In the genomic region with DNA sequence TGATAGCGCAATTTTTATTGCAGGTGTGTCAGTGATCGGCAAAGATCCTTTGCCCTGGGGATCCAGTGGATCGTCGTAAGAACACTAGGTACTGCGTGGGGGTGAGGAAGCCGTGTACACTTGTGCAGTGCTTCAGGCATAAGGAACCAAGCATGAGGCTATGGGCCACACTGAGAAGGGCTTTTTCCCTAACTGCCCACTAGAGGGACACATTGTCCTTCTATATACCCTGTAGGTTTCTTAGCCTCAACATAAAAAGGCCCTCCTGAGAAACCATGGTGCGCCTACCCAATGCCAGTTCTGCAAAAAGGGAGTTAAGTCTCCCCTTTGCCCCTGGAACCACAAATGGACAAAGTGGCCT, we compare ENCODE assay signal across 8 mouse cellular contexts. TPM values are rescaled to one million over a fixed set of nuclear protein-coding genes. Genes with fewer than 3 reads are reported as not detected.
DNase-seq lines count a peak whose midpoint lies in the region; ATAC-seq and TF ChIP-seq lines count a peak whose summit lies in the region.

No protein-coding gene starts in this region.

- 46% methylated on average over 7 of the region's 7 CpGs for WGBS in embryonic facial prominence, embryonic 14.5 days
- WGBS in hindbrain, embryonic 10.5 days: 42% methylated on average over 7 of the region's 7 CpGs

- H3K4me1 ChIP-seq in MEL (ENCODE audit: control insufficient read depth in 1 of 2, insufficient read depth in 2 of 2, low read length in 2 of 2): no peaks in the 10 kb centered on the region
- no peaks in the 10 kb centered on the region for H3K4me1 ChIP-seq in embryonic facial prominence, embryonic 14.5 days (ENCODE audit: control insufficient read depth, insufficient read depth, low read length)
- peaks cover 17% of the 10 kb centered on the region for H3K4me1 ChIP-seq in hindbrain, embryonic 10.5 days (replicated peaks)

- TF ChIP-seq RAD21 in MEL (IDR thresholded peaks at IDR 0.05; ENCODE audit: low read depth, low read length): peak; percentile 70

- no peak for TF ChIP-seq EP300 in MEL (IDR thresholded peaks at IDR 0.05; ENCODE audit: low read depth in 1 of 2, low read length in 2 of 2)

- no peak for TF ChIP-seq POLR2A in MEL (IDR thresholded peaks at IDR 0.05; ENCODE audit: control insufficient read depth in 1 of 2, insufficient read depth in 1 of 2, low read depth in 1 of 2, low read length in 2 of 2, poor library complexity in 1 of 2)

- H3K27ac ChIP-seq in MEL (ENCODE audit: control insufficient read depth, low read depth, low read length): no peak overlapping the region
- no peak overlapping the region for H3K27ac ChIP-seq in embryonic facial prominence, embryonic 14.5 days (replicated peaks; ENCODE audit: low read depth, low read length)
- H3K27ac ChIP-seq in hindbrain, embryonic 10.5 days: no peak overlapping the region

- H3K27me3 ChIP-seq in MEL (ENCODE audit: control insufficient read depth in 1 of 2, insufficient read depth in 2 of 2, low read length in 2 of 2): no peaks in the 10 kb centered on the region; a peak in 1 of 4 replicates
- no peaks in the 10 kb centered on the region for H3K27me3 ChIP-seq in embryonic facial prominence, embryonic 14.5 days (replicated peaks; ENCODE audit: control insufficient read depth, insufficient read depth, low read length)
- peaks cover 26% of the 10 kb centered on the region for H3K27me3 ChIP-seq in hindbrain, embryonic 10.5 days (ENCODE audit: insufficient read depth, poor library complexity, severe bottlenecking)

- H3K36me3 ChIP-seq in MEL (ENCODE audit: control insufficient read depth in 1 of 2, insufficient read depth in 2 of 2, low read length in 2 of 2): no peaks in the 10 kb centered on the region
- H3K36me3 ChIP-seq in embryonic facial prominence, embryonic 14.5 days (ENCODE audit: control insufficient read depth, insufficient read depth, low read length): no peaks in the 10 kb centered on the region
- 0 out of 2 replicates have a peak, but pooled peaks cover 6% of the 10 kb centered on the region for H3K36me3 ChIP-seq in hindbrain, embryonic 10.5 days

- TF ChIP-seq CTCF in MEL (IDR thresholded peaks at IDR 0.05 in 2 of 3, conservative IDR thresholded peaks at IDR 0.05 in 1 of 3; ENCODE audit: control insufficient read depth in 1 of 3, insufficient read depth in 1 of 3, low read depth in 2 of 3, low read length in 3 of 3, poor library complexity in 1 of 3, severe bottlenecking in 1 of 3): peak; percentile 3 to 68 (median 38); a peak in 5 of 6 replicates

- no peak overlapping the region for H3K4me3 ChIP-seq in MEL (ENCODE audit: control insufficient read depth in 1 of 2, insufficient read depth in 1 of 2, low read depth in 2 of 2, low read length in 2 of 2)
- H3K4me3 ChIP-seq in embryonic facial prominence, embryonic 14.5 days (ENCODE audit: low read depth, low read length): no peak overlapping the region
- H3K4me3 ChIP-seq in hindbrain, embryonic 10.5 days: no peak overlapping the region

- ATAC-seq in embryonic facial prominence, embryonic 14.5 days (ENCODE audit: low read depth): peak; percentile 89
- no peak for ATAC-seq in monocyte, adult 5-6 weeks (replicated peaks; ENCODE audit: insufficient number of reproducible peaks, low FRiP score, low TSS enrichment, poor library complexity, severe bottlenecking)

- H3K4me2 ChIP-seq in embryonic facial prominence, embryonic 14.5 days (ENCODE audit: low read depth, low read length): no peak overlapping the region

- H3K79me2 ChIP-seq in MEL (ENCODE audit: control insufficient read depth, insufficient read depth, low read length, poor library complexity): no peaks in the 10 kb centered on the region

- H3K9ac ChIP-seq in MEL (ENCODE audit: control insufficient read depth, low read depth, low read length, poor library complexity, severe bottlenecking): no peak overlapping the region
- H3K9ac ChIP-seq in embryonic facial prominence, embryonic 14.5 days (ENCODE audit: low read depth, low read length): no peak overlapping the region

- H3K9me3 ChIP-seq in MEL (replicated peaks; ENCODE audit: insufficient read depth, low read length): no peaks in the 10 kb centered on the region
- no peaks in the 10 kb centered on the region for H3K9me3 ChIP-seq in embryonic facial prominence, embryonic 14.5 days (ENCODE audit: control insufficient read depth, low read length)
- H3K9me3 ChIP-seq in hindbrain, embryonic 10.5 days: no peaks in the 10 kb centered on the region

- peak; percentile 48 for DNase-seq in CD4-positive helper T cell, adult 2 months (ENCODE audit: low read depth, low spot score)
- peak; percentile 69 for DNase-seq in MEL (ENCODE audit: low read depth, low spot score)
- peak; percentile 86 for DNase-seq in embryonic facial prominence, embryonic 14.5 days (ENCODE audit: low spot score)
- peak; percentile 56 for DNase-seq in hindbrain, embryonic 10.5 days (ENCODE audit: low spot score)
- DNase-seq in layer of hippocampus, adult 9-11 months: peak; percentile 74
- peak; percentile 67 for DNase-seq in lung, postnatal 10 days
- DNase-seq in right cerebral cortex, postnatal 14 days: peak; percentile 58

TF ChIP-seq in MEL, 35 proteins besides CTCF, POLR2A, EP300 and RAD21:
- TF ChIP-seq E2F4 (IDR thresholded peaks at IDR 0.05; ENCODE audit: borderline replicate concordance, low read depth, low read length): no peak
- TF ChIP-seq RCOR1 (IDR thresholded peaks at IDR 0.05; ENCODE audit: low read depth, low read length): no peak
- no peak for TF ChIP-seq NELFE (IDR thresholded peaks at IDR 0.05; ENCODE audit: low read depth, low read length)
- TF ChIP-seq KAT2A (conservative IDR thresholded peaks at IDR 0.05; ENCODE audit: low read depth, low read length): no peak
- TF ChIP-seq POLR2AphosphoS5 (IDR thresholded peaks at IDR 0.05; ENCODE audit: borderline replicate concordance, low read depth, low read length): no peak
- no peak for TF ChIP-seq TAL1 (IDR thresholded peaks at IDR 0.05; ENCODE audit: low read length)
- TF ChIP-seq BHLHE40 (IDR thresholded peaks at IDR 0.05; ENCODE audit: borderline replicate concordance, low read depth, low read length): no peak
- no peak for TF ChIP-seq MXI1 (IDR thresholded peaks at IDR 0.05; ENCODE audit: low read depth, low read length)
- TF ChIP-seq UBTF (IDR thresholded peaks at IDR 0.05; ENCODE audit: borderline replicate concordance, insufficient read depth, low read depth, low read length): no peak
- TF ChIP-seq SMC3 (IDR thresholded peaks at IDR 0.05; ENCODE audit: low read depth, low read length): peak; percentile 58
- TF ChIP-seq MAFK (IDR thresholded peaks at IDR 0.05; ENCODE audit: borderline replicate concordance, low read depth, low read length): no peak
- no peak for TF ChIP-seq MYC (IDR thresholded peaks at IDR 0.05; ENCODE audit: low read depth, low read length)
- peak; percentile 32 for TF ChIP-seq ZC3H11A (IDR thresholded peaks at IDR 0.05; ENCODE audit: low read depth, low read length)
- no peak for TF ChIP-seq USF1 (IDR thresholded peaks at IDR 0.05; ENCODE audit: low read depth, low read length)
- TF ChIP-seq TCF12 (IDR thresholded peaks at IDR 0.05; ENCODE audit: low read depth, low read length): no peak
- TF ChIP-seq ZNF384 (IDR thresholded peaks at IDR 0.05; ENCODE audit: low read depth, low read length): no peak

RNA-seq across cellular contexts. Expression of a gene that starts 17.0 kb away (rescaled TPM):
- total RNA-seq in MEL (2012; rRNA removed): not detected in 2 replicates
- polyA plus RNA-seq in MEL (2012; ENCODE audit: insufficient read depth in 1 of 2, insufficient read length in 2 of 2, low read depth in 1 of 2, low replicate concordance in 2 of 2, missing spikeins in 1 of 2): not detected
- polyA plus RNA-seq in embryonic facial prominence, embryonic 14.5 days (2014; fragmentation: Nextera tagmentation; extraction: Ambion mirVana): 1.4 and 1.9 TPM in 2 replicates
- polyA plus RNA-seq in hindbrain, embryonic 10.5 days (2016; fragmentation: Nextera tagmentation; extraction: Ambion mirVana): 7.6 and 8.7 TPM in 2 replicates
- total RNA-seq in monocyte, adult 5-6 weeks (2017): 0.43 to 3.4 TPM (median 1.7 TPM) in 3 replicates

RNA-seq across cellular contexts. Expression of a gene that starts 26.7 kb away (rescaled TPM):
- not detected in 2 replicates for total RNA-seq in MEL (2012; rRNA removed)
- polyA plus RNA-seq in MEL (2012; ENCODE audit: insufficient read depth in 1 of 2, insufficient read length in 2 of 2, low read depth in 1 of 2, low replicate concordance in 2 of 2, missing spikeins in 1 of 2): not detected
- 0.70 and 1.00 TPM in 2 replicates for polyA plus RNA-seq in embryonic facial prominence, embryonic 14.5 days (2014; fragmentation: Nextera tagmentation; extraction: Ambion mirVana)
- 0.31 and 0.39 TPM in 2 replicates for polyA plus RNA-seq in hindbrain, embryonic 10.5 days (2016; fragmentation: Nextera tagmentation; extraction: Ambion mirVana)
- total RNA-seq in monocyte, adult 5-6 weeks (2017): not detected in 3 replicates
